Mouse (Mus musculus): ENCODE measurements around the gene Pou6f1. TPM values are rescaled to one million over a fixed set of nuclear protein-coding genes. Genes with fewer than 3 reads are reported as not detected.
A peak's percentile ranks its signal among the peaks of the same experiment; 100 is the strongest.
"Not testable (repeated sequence)": the region's sequence is repeated elsewhere in the genome, so short reads cannot be mapped to it uniquely, and the experiment has no call there.

Pou6f1 gene
- polyA plus RNA-seq, 1 experiment from 2014 or later, result 50.4 TPM

GRCm38 (mm10) chr15:100614996-100615824, 15.4 kb upstream of the Pou6f1 start, which contains the start of gene Dazap2:
Gene Dazap2 (plus strand): TSS chr15:100615349.
- Histone ChIP-seq H3K9me3 (no peaks in the 10 kb centered on the region), H3K4me2 (replicated peaks) (peak within 1 kb of the TSS; percentile 86), H3K27ac (replicated peaks) (peak within 1 kb of the TSS; percentile 97), H3K36me3 (peaks cover 29% of the 10 kb centered on the region), H3K9ac (replicated peaks) (peak within 1 kb of the TSS; percentile 83), H3K4me1 (peaks cover 23% of the 10 kb centered on the region), H3K4me3 (peak within 1 kb of the TSS; percentile 93), H3K27me3 (no peaks in the 10 kb centered on the region)
- peak; percentile 87 for ATAC-seq (replicated peaks)
- under 1% methylated on average over 84 of the region's 99 CpGs for WGBS

- H3K4me2 ChIP-seq (replicated peaks), result peak overlapping the region; percentile 56
- ATAC-seq (replicated peaks), result peak; percentile 3; the same call in 1 of the 2 replicates
- peak overlapping the region; percentile 83 for H3K9ac ChIP-seq (replicated peaks)
- H3K27me3 ChIP-seq, result no peaks in the 10 kb centered on the region
- H3K36me3 ChIP-seq, result peaks cover 21% of the 10 kb centered on the region
- 12% methylated on average over 43 of the region's 43 CpGs for WGBS
- H3K4me1 ChIP-seq, result peaks cover 23% of the 10 kb centered on the region
- peak overlapping the region; percentile 97 for H3K27ac ChIP-seq (replicated peaks)
- H3K9me3 ChIP-seq, result no peaks in the 10 kb centered on the region
- H3K4me3 ChIP-seq, result peak overlapping the region; percentile 93
Measured at GRCm38 (mm10) chr15:100614218-100614995, 14.6 kb upstream of the Pou6f1 start.

DNA sequence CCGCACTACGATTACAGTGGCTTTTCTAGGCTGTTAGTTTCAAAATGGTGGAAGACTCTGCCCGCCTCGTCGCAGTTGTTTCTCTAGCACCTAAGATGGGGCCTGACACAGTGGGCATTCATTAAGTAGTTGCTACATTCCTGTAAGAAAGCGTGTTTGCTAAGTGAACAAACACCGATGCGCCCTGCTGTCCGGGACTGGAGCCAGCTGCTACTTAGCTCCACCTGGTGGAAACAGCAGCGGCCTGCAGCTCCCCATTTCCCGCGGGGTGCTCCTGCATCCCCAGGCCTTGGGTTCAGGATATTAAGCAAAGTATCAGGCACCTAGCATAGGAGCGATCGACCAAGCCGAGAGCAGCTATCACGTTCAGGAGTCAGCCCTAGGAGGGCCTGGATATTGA, 13.8 kb upstream of the Pou6f1 start:
- Histone ChIP-seq H3K27me3 (no peaks in the 10 kb centered on the region), H3K9me3 (no peaks in the 10 kb centered on the region), H3K4me1 (peaks cover 23% of the 10 kb centered on the region), H3K4me3 (peak overlapping the region; percentile 23), H3K9ac (replicated peaks) (no peak overlapping the region), H3K4me2 (replicated peaks) (peak overlapping the region; percentile 41), H3K36me3 (peaks cover 13% of the 10 kb centered on the region), H3K27ac (replicated peaks) (no peak overlapping the region)
- no peak for ATAC-seq (replicated peaks)
- 8% methylated on average over 16 of the region's 16 CpGs for WGBS

DNA sequence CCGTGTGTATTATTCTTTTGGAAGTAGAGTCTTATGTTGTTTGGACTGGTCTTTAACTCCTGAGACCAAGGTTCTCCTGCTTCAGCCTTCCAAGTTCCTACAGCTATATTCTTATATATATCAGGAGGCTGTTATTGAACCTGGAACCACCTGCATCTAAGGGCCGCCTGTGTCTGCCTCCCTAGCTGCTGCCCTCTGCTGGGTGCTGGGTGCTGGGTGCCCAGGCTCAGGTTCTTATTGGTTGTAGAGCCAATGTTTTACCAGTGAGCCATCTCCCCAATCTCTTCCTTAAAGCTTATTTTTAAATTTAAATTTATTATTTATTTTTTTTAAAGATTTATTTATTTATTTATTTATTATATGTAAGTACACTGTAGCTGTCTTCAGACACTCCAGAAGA, 12.6 kb upstream of the Pou6f1 start:
- Histone ChIP-seq H3K36me3 (peaks cover 1% of the 10 kb centered on the region; the same call in 1 of the 2 replicates), H3K4me2 (replicated peaks) (no peak overlapping the region), H3K4me3 (no peak overlapping the region), H3K27ac (replicated peaks) (no peak overlapping the region), H3K9me3 (no peaks in the 10 kb centered on the region), H3K4me1 (peaks cover 23% of the 10 kb centered on the region), H3K9ac (replicated peaks) (no peak overlapping the region), H3K27me3 (no peaks in the 10 kb centered on the region)
- WGBS, result 78% methylated on average over 2 of the region's 2 CpGs
- no peak for ATAC-seq (replicated peaks)

DNA sequence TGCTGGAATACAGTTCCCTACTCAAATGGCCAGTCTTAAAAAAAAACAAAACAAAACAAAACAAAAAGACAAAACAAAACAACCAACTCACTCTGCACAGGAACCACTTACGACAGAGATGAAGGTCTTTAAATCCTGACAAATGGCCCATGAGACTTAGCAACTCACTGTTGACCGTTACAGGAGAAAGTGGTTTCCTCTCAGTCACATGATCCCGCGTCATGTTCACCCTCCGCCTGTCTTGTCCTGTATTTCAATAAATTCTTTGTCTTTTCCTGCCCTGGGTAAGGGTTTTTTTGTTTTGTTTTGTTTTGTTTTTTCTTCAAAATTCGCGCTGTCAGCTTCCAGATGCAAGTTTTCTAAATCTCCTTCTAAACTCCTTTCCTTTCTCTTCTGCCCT, 12.2 kb upstream of the Pou6f1 start:
- WGBS, result 88% methylated on average over 7 of the region's 7 CpGs
- Histone ChIP-seq H3K9ac (replicated peaks) (no peak overlapping the region), H3K36me3 (no peaks in the 10 kb centered on the region), H3K4me1 (peaks cover 22% of the 10 kb centered on the region), H3K27ac (replicated peaks) (no peak overlapping the region), H3K4me3 (no peak overlapping the region), H3K4me2 (replicated peaks) (no peak overlapping the region), H3K27me3 (no peaks in the 10 kb centered on the region), H3K9me3 (no peaks in the 10 kb centered on the region)
- no peak for ATAC-seq (replicated peaks)

DNA sequence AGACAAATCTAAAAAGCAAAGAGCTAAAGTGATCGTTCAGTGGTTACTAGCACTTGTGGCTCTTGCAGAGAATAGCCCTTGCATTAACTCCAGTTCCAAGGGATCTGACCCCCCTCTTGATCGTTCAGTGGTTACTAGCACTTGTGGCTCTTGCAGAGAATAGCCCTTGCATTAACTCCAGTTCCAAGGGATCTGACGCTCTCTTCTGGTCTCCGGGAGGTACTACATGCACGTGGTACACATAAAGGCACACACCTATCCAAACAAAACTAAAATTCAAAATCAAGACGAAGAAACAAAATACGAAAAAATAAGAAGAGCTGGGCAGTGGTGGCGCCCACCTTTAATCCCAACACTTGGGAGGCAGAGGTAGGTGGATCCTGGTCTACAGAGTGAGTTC, 6.9 kb upstream of the Pou6f1 start:
- H3K4me2 ChIP-seq (replicated peaks); H3K9me3 ChIP-seq; H3K4me3 ChIP-seq; H3K27me3 ChIP-seq; H3K9ac ChIP-seq (replicated peaks); H3K27ac ChIP-seq (replicated peaks); ATAC-seq (replicated peaks); H3K36me3 ChIP-seq: not testable (repeated sequence)
- WGBS, result 88% methylated on average over 8 of the region's 8 CpGs
- peaks cover 15% of the 10 kb centered on the region for H3K4me1 ChIP-seq

- Histone ChIP-seq H3K4me1 (peaks cover 35% of the 10 kb centered on the region), H3K4me3 (no peak overlapping the region), H3K9me3 (no peaks in the 10 kb centered on the region), H3K4me2 (replicated peaks) (no peak overlapping the region), H3K36me3 (no peaks in the 10 kb centered on the region), H3K9ac (replicated peaks) (no peak overlapping the region), H3K27me3 (peaks cover 3% of the 10 kb centered on the region; the same call in 1 of the 2 replicates), H3K27ac (replicated peaks) (no peak overlapping the region)
- no peak for ATAC-seq (replicated peaks)
- WGBS, result 45% methylated on average over 3 of the region's 3 CpGs
Measured at GRCm38 (mm10) chr15:100601669-100602068, 1.9 kb upstream of the Pou6f1 start.

GRCm38 (mm10) chr15:100600696-100601272, 1.0 kb upstream of the Pou6f1 start:
- peak overlapping the region; percentile 90 for H3K4me3 ChIP-seq
- H3K36me3 ChIP-seq, result no peaks in the 10 kb centered on the region
- no peak overlapping the region for H3K9ac ChIP-seq (replicated peaks)
- H3K4me2 ChIP-seq (replicated peaks), result peak overlapping the region; percentile 88
- H3K4me1 ChIP-seq, result peaks cover 35% of the 10 kb centered on the region
- no peak overlapping the region for H3K27ac ChIP-seq (replicated peaks)
- ATAC-seq (replicated peaks), result no peak
- WGBS, result 20% methylated on average over 21 of the region's 21 CpGs
- no peaks in the 10 kb centered on the region for H3K9me3 ChIP-seq
- H3K27me3 ChIP-seq, result peaks cover 3% of the 10 kb centered on the region; the same call in 1 of the 2 replicates

DNA sequence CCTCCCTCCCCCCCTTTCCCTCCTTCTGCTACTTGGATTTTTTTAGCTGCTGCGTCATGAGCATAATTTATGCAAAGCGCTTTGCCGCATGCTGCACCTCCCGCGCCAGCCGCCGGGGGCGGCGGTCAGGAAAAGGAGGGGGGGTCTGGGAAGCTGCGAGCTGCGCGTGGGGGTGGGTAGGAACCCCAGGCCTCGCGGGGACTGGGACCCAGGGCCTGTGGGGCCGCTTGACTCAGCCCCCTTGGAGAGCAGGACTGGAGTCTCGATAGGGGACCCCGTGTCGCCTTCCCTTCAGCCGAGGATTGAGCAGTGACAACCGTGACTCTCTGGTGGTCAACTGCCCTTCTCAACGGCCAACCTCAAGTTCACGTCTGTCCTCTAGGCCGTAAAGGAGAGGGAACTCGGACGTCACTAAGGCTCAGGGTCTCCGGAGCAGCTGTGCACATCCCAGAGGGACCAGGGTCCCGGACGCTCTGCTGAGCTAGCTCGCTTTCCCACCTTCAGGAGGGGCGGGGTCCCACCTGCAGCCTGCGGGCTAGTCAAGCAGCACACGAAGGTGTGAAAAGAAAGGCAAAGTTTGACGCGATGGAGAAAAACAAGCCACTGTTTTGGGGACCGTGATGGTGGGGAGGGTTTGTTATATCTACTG, 387 bp upstream of the Pou6f1 start:
- Histone ChIP-seq H3K36me3 (no peaks in the 10 kb centered on the region), H3K9me3 (no peaks in the 10 kb centered on the region), H3K4me3 (peak overlapping the region; percentile 90), H3K9ac (replicated peaks) (peak overlapping the region; percentile 97), H3K27me3 (peaks cover 3% of the 10 kb centered on the region; the same call in 1 of the 2 replicates), H3K4me2 (replicated peaks) (peak overlapping the region; percentile 88), H3K4me1 (peaks cover 30% of the 10 kb centered on the region), H3K27ac (replicated peaks) (peak overlapping the region; percentile 89)
- 1% methylated on average over 31 of the region's 35 CpGs for WGBS
- ATAC-seq (replicated peaks), result peak; percentile 73

- Histone ChIP-seq H3K9ac (replicated peaks) (peak overlapping the region; percentile 97), H3K36me3 (no peaks in the 10 kb centered on the region), H3K9me3 (no peaks in the 10 kb centered on the region), H3K4me1 (peaks cover 20% of the 10 kb centered on the region), H3K27ac (replicated peaks) (peak overlapping the region; percentile 89), H3K27me3 (peaks cover 3% of the 10 kb centered on the region; the same call in 1 of the 2 replicates), H3K4me2 (replicated peaks) (peak overlapping the region; percentile 88), H3K4me3 (peak overlapping the region; percentile 90)
- WGBS, result 2% methylated on average over 12 of the region's 12 CpGs
- peak; percentile 51 for ATAC-seq (replicated peaks)
Measured at GRCm38 (mm10) chr15:100598883-100599275, 905 bp downstream of the Pou6f1 start.

- Histone ChIP-seq H3K4me1 (peaks cover 20% of the 10 kb centered on the region), H3K27ac (replicated peaks) (peak overlapping the region; percentile 89; the same call in 1 of the 2 replicates), H3K9ac (replicated peaks) (peak overlapping the region; percentile 97), H3K36me3 (no peaks in the 10 kb centered on the region), H3K4me2 (replicated peaks) (peak overlapping the region; percentile 88), H3K27me3 (peaks cover 3% of the 10 kb centered on the region; the same call in 1 of the 2 replicates), H3K4me3 (peak overlapping the region; percentile 90), H3K9me3 (no peaks in the 10 kb centered on the region)
- WGBS, result 31% methylated on average over 9 of the region's 9 CpGs
- no peak for ATAC-seq (replicated peaks)
Measured at GRCm38 (mm10) chr15:100598287-100598882, 1.4 kb downstream of the Pou6f1 start.
